Mouse (Mus musculus) heart, embryonic 15.5 days (tissue): ENCODE data around the gene Gimap8. TPM values are rescaled to one million over a fixed set of nuclear protein-coding genes. Genes with fewer than 3 reads are reported as not detected.
A peak's percentile ranks its signal among the peaks of the same experiment; 100 is the strongest.

Source experiments
- ATAC-seq: fragments of 200-750 bp; cut with Nextera tagmentation; replicated peaks from 2 replicates; pipeline ENCODE4 v1.8.0; 2017; ENCODE audit warnings: low read depth, moderate TSS enrichment; ENCODE audit not compliant: insufficient number of reproducible peaks, insufficient read depth, low FRiP score
- H3K27ac ChIP-seq: fragments of 300-500 bp; sonication (generic); 2 replicates; pipeline ENCODE4 v1.5.1; 2015; ENCODE audit warnings: mild to moderate bottlenecking, inconsistent platforms
- H3K27me3 ChIP-seq: fragments of 300-500 bp; sonication (generic); 2 replicates; pipeline ENCODE4 v1.6.1; 2015; ENCODE audit warnings: inconsistent platforms
- H3K36me3 ChIP-seq: fragments of 300-500 bp; sonication (generic); 2 replicates; pipeline ENCODE4 v1.6.1; 2015; ENCODE audit warnings: mild to moderate bottlenecking, inconsistent platforms
- H3K4me1 ChIP-seq: fragments of 300-500 bp; sonication (generic); replicated peaks from 2 replicates; pipeline ENCODE4 v1.6.1; 2015; ENCODE audit warnings: inconsistent platforms
- H3K4me2 ChIP-seq: fragments of 300-500 bp; sonication (generic); 2 replicates; pipeline ENCODE4 v1.6.1; 2015; ENCODE audit warnings: inconsistent platforms, mild to moderate bottlenecking, moderate library complexity
- H3K4me3 ChIP-seq: fragments of 300-500 bp; sonication (generic); 2 replicates; pipeline ENCODE4 v1.5.1; 2015; ENCODE audit warnings: mild to moderate bottlenecking, inconsistent platforms
- H3K9ac ChIP-seq: fragments of 300-500 bp; sonication (generic); 2 replicates; pipeline ENCODE4 v1.6.1; 2015; ENCODE audit warnings: mild to moderate bottlenecking, inconsistent platforms
- H3K9me3 ChIP-seq: fragments of 300-500 bp; sonication (generic); replicated peaks from 2 replicates; pipeline ENCODE4 v1.6.1; 2016; ENCODE audit warnings: inconsistent platforms
- WGBS: fragments of 180-500 bp; shearing (Covaris S2); methylation state at CpG from one replicate; pipeline ENCODE4 v1.1.7; 2015; ENCODE audit warnings: mixed read lengths; 5-methylcytosine and 5-hydroxymethylcytosine counted together
- polyA plus RNA-seq: library from polyadenylated mRNA; unstranded; fragments of >200 nt; fragmentation: Nextera tagmentation; extraction: Ambion mirVana; gene quantifications from 2 replicates; pipeline ENCODE4 v1.2.1, GENCODE M21; 2015

Gimap8 gene
- polyA plus RNA-seq, 1 experiment from 2014 or later: 1.6 TPM

DNA sequence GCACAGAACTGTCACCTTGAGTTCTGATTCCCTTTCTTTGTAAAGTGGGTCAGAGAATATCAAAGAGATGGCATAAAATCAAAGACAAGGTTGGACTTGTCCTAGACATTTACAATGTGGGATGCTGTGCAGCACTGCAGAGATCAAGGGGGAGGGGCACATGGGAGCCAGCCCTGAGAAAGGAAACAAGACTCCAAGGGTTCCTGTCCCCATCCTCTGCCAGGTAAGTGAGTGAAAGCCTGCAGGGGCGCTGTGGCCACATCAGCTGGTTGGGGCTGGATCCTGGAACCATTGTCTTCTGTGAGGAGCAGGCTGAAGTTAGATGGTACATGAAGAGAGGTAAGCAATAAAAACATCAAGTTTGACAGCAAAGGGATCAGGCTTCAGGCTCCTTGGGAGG lies 23.6 kb upstream of the Gimap8 start:
- WGBS: 38% methylated on average over 1 of the region's 1 CpGs
- no peak for ATAC-seq

GRCm38 (mm10) chr6:48626464-48626863 lies 20.6 kb upstream of the Gimap8 start, which contains the start of gene AI854703:
AI854703 (plus strand) TSS chr6:48626764.
- no peaks in the 10 kb centered on the region for H3K36me3 ChIP-seq
- peaks cover 23% of the 10 kb centered on the region for H3K27me3 ChIP-seq
- H3K27ac ChIP-seq: no peak within 1 kb of the TSS
- H3K9me3 ChIP-seq: no peaks in the 10 kb centered on the region
- H3K4me2 ChIP-seq: peak within 1 kb of the TSS; percentile 93
- H3K4me1 ChIP-seq: peaks cover 24% of the 10 kb centered on the region
- 35% methylated on average over 8 of the region's 8 CpGs for WGBS
- no peak for ATAC-seq
- H3K9ac ChIP-seq: peak within 1 kb of the TSS; percentile 54
- H3K4me3 ChIP-seq: peak within 1 kb of the TSS; percentile 56

More for the DNA sequence above, 23.6 kb upstream of the Gimap8 start:
- H3K27me3 ChIP-seq: peaks cover 9% of the 10 kb centered on the region
- no peak overlapping the region for H3K9ac ChIP-seq
- no peak overlapping the region for H3K27ac ChIP-seq
- peaks cover 12% of the 10 kb centered on the region for H3K4me1 ChIP-seq
- H3K36me3 ChIP-seq: peaks cover 21% of the 10 kb centered on the region
- no peak overlapping the region for H3K4me3 ChIP-seq
- H3K9me3 ChIP-seq: no peaks in the 10 kb centered on the region
- no peak overlapping the region for H3K4me2 ChIP-seq

DNA sequence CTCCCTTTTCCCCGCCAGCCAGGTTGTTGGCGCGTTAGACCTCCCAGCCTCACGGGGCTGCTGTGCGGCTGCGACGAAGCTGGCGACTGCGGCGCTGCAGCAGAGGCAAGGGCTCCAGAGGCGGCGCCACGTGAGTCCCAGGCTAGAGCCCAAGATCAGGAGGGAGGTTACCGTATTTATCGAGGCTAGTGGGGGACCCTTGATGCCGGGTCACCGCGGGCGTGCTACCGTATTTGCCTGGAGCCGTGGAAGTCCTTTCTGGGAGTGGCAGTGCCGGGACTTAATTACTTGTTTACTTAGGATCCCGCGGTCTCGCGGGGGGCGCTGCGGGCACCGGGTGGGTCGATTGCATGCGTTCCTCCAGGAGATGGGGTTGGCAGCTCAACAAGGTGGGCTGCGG lies 20.1 kb upstream of the Gimap8 start:
- Histone ChIP-seq H3K9me3 (no peaks in the 10 kb centered on the region), H3K36me3 (no peaks in the 10 kb centered on the region), H3K9ac (peak overlapping the region; percentile 54), H3K4me1 (peaks cover 24% of the 10 kb centered on the region), H3K4me3 (peak overlapping the region; percentile 56), H3K27ac (no peak overlapping the region), H3K27me3 (peaks cover 23% of the 10 kb centered on the region), H3K4me2 (peak overlapping the region; percentile 93)
- WGBS: under 1% methylated on average over 32 of the region's 32 CpGs
- ATAC-seq: 0 out of 2 replicates have a peak, but pooled peaks have one; percentile 24

GRCm38 (mm10) chr6:48627511-48627924 lies 19.5 kb upstream of the Gimap8 start:
- H3K9ac ChIP-seq: peak overlapping the region; percentile 54; the same call in 1 of the 2 replicates
- H3K9me3 ChIP-seq: no peaks in the 10 kb centered on the region
- 6% methylated on average over 7 of the region's 7 CpGs for WGBS
- H3K27me3 ChIP-seq: peaks cover 23% of the 10 kb centered on the region
- no peaks in the 10 kb centered on the region for H3K36me3 ChIP-seq
- H3K4me3 ChIP-seq: peak overlapping the region; percentile 56
- peaks cover 24% of the 10 kb centered on the region for H3K4me1 ChIP-seq
- peak overlapping the region; percentile 93 for H3K4me2 ChIP-seq
- no peak for ATAC-seq
- H3K27ac ChIP-seq: no peak overlapping the region

DNA sequence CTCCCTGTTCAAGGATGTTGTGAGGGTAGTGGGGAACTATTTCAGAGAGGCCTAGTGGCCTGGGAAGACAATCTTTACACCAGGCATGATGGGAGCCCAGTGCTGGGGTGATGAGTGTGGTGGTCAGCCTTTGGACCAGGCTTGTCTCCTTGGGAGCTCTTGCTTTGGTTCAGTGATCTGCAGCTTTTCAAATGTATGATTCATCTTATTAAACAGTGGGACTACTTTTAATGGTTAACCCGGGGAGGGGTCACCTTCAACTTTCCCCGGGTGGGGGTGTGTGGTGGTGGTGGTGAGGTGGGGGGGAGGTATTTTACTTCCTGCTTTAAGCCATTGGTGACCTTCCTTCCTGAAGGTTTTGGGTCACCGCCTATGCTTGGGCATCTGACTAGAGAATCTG lies 18.7 kb upstream of the Gimap8 start:
- H3K36me3 ChIP-seq: no peaks in the 10 kb centered on the region
- H3K27me3 ChIP-seq: peaks cover 23% of the 10 kb centered on the region
- 75% methylated on average over 3 of the region's 3 CpGs for WGBS
- ATAC-seq: no peak
- H3K4me1 ChIP-seq: peaks cover 24% of the 10 kb centered on the region
- H3K27ac ChIP-seq: no peak overlapping the region
- no peaks in the 10 kb centered on the region for H3K9me3 ChIP-seq
- H3K4me3 ChIP-seq: no peak overlapping the region; the same call in 1 of the 2 replicates
- H3K9ac ChIP-seq: no peak overlapping the region
- no peak overlapping the region for H3K4me2 ChIP-seq

DNA sequence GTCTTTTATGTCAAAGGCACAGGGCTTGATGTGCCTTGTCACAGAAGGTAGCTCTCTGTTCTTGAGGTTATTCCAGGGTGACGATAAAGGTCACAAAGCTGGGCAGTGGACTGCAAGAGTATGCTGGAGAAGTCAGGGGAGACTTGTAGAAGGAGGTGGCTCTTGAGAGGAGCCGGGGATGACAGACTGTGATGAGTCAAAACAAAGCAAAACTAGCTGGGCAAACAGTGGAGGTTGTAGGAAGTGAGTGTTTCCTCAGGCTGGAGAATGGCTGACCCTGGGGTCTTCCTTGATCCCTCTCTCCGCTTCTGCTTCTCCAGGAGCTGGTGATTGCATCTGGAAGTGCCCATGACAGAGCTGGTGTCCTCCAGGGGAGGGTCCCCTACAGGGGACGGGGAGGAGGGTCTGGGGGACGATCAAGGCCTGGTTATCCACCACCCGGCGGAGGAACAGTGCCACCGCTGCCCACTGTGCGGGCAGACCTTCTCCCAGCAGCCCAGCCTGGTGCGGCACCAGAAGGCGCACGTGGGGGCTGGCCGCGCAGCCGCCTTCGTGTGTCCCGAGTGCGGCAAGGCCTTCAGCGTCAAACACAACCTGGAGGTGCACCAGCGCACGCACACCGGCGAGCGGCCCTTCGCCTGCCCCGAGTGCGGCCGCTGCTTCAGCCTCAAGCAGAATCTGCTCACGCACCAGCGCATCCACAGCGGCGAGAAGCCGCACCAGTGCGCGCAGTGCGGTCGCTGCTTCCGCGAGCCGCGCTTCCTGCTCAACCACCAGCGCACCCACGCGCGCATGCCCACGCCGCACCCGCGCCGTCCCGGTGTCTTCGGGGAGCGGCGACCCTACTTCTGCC lies 18.0 kb upstream of the Gimap8 start:
- Histone ChIP-seq H3K36me3 (no peaks in the 10 kb centered on the region), H3K27me3 (peaks cover 23% of the 10 kb centered on the region), H3K27ac (no peak overlapping the region), H3K4me3 (peak overlapping the region; percentile 46), H3K9ac (peak overlapping the region; percentile 43), H3K9me3 (no peaks in the 10 kb centered on the region), H3K4me1 (peaks cover 24% of the 10 kb centered on the region), H3K4me2 (peak overlapping the region; percentile 88)
- peak; percentile 14 for ATAC-seq
- whole genome bisulfite sequencing: 9% methylated on average over 54 of the region's 54 CpGs

- 21% methylated on average over 13 of the region's 13 CpGs for WGBS
- Histone ChIP-seq H3K36me3 (no peaks in the 10 kb centered on the region), H3K9me3 (no peaks in the 10 kb centered on the region), H3K4me2 (peak overlapping the region; percentile 88), H3K4me3 (peak overlapping the region; percentile 46), H3K9ac (peak overlapping the region; percentile 43), H3K4me1 (peaks cover 24% of the 10 kb centered on the region), H3K27ac (no peak overlapping the region), H3K27me3 (peaks cover 23% of the 10 kb centered on the region)
- no peak for ATAC-seq
Measured at GRCm38 (mm10) chr6:48629661-48630034, 17.4 kb upstream of the Gimap8 start.

DNA sequence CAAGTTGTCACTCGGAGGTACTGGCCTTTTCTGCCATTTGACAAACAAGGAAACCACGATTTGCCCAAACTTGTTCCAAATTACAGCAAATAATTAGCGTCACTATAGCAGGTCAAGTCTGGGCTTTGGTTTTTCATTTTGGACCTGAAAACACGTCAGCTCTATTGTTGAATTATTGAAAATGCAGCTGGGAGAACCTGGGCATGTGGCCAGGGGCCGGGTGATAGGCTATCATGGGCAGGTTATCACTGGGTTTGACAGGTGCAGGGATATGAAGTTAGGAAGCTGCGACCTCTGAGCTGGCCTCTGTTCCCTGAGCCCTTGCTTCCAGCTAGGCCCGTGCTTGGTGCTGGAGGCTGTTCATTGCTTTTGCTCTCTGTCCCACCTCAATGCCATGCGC lies 16.2 kb upstream of the Gimap8 start:
- peaks cover 24% of the 10 kb centered on the region for H3K4me1 ChIP-seq
- H3K4me3 ChIP-seq: no peak overlapping the region
- no peaks in the 10 kb centered on the region for H3K9me3 ChIP-seq
- WGBS: 76% methylated on average over 8 of the region's 8 CpGs
- ATAC-seq: no peak
- H3K27me3 ChIP-seq: peaks cover 23% of the 10 kb centered on the region
- H3K4me2 ChIP-seq: no peak overlapping the region
- no peaks in the 10 kb centered on the region for H3K36me3 ChIP-seq
- H3K9ac ChIP-seq: no peak overlapping the region
- no peak overlapping the region for H3K27ac ChIP-seq

- no peaks in the 10 kb centered on the region for H3K36me3 ChIP-seq
- no peak overlapping the region for H3K9ac ChIP-seq
- no peak overlapping the region for H3K27ac ChIP-seq
- no peaks in the 10 kb centered on the region for H3K9me3 ChIP-seq
- 77% methylated on average over 2 of the region's 2 CpGs for WGBS
- H3K4me2 ChIP-seq: no peak overlapping the region
- no peak overlapping the region for H3K4me3 ChIP-seq
- peaks cover 4% of the 10 kb centered on the region; the same call in 1 of the 2 replicates for H3K27me3 ChIP-seq
- no peak for ATAC-seq
- H3K4me1 ChIP-seq: peaks cover 10% of the 10 kb centered on the region
Measured at GRCm38 (mm10) chr6:48635105-48635504, 11.9 kb upstream of the Gimap8 start.

- 36% methylated on average over 6 of the region's 6 CpGs for WGBS
- Histone ChIP-seq H3K27me3 (no peaks in the 10 kb centered on the region), H3K4me3 (no peak overlapping the region), H3K4me2 (no peak overlapping the region), H3K36me3 (no peaks in the 10 kb centered on the region), H3K9ac (no peak overlapping the region), H3K9me3 (no peaks in the 10 kb centered on the region), H3K4me1 (peaks cover 10% of the 10 kb centered on the region), H3K27ac (no peak overlapping the region)
- no peak for ATAC-seq
Measured at GRCm38 (mm10) chr6:48636515-48636914, 10.5 kb upstream of the Gimap8 start.

GRCm38 (mm10) chr6:48637811-48638500 lies 9.1 kb upstream of the Gimap8 start:
- no peak for ATAC-seq
- WGBS: 61% methylated on average over 6 of the region's 6 CpGs

More at GRCm38 (mm10) chr6:48637811-48638500, 9.1 kb upstream of the Gimap8 start:
- Histone ChIP-seq H3K9ac (no peak overlapping the region), H3K4me1 (peaks cover 10% of the 10 kb centered on the region), H3K27ac (no peak overlapping the region), H3K4me2 (no peak overlapping the region), H3K9me3 (no peaks in the 10 kb centered on the region), H3K27me3 (no peaks in the 10 kb centered on the region), H3K36me3 (no peaks in the 10 kb centered on the region), H3K4me3 (no peak overlapping the region)
